Mouse (Mus musculus) kidney, postnatal 4 days (tissue): ENCODE measurements around the gene H2-Ab1.

Source experiments
- DNase-seq, 2 experiments: peaks; one replicate each; pipeline ENCODE4 v3.0.0; 2021; ENCODE audit warnings: mixed read lengths in 2 of 2

The H2-Ab1 gene

GRCm38 (mm10) chr17:34240366-34240765, 17.1 kb upstream of the H2-Ab1 start:
- DNase-seq = no peak

DNA sequence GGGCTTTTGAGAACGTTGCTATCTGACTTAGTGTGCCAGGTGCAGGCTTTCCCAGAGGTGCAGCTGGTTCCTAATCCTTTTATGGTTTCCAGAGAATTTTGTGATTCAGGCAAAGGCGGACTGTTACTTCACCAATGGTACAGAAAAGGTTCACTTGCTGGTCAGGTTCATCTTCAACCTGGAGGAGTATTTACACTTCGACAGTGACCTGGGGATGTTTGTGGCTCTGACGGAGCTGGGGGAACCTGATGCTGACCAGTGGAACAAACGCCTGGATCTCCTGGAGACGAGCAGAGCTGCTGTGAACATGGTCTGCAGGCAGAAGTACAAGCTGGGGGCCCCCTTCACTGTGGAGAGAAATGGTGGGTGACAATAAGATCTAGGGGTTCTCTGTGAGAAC, 16.6 kb upstream of the H2-Ab1 start:
- DNase-seq = no peak

GRCm38 (mm10) chr17:34244656-34245055, 12.8 kb upstream of the H2-Ab1 start:
- no peak for DNase-seq

GRCm38 (mm10) chr17:34247047-34247446, 10.4 kb upstream of the H2-Ab1 start:
- no peak for DNase-seq

GRCm38 (mm10) chr17:34248764-34249163, 8.7 kb upstream of the H2-Ab1 start:
- no peak for DNase-seq

DNA sequence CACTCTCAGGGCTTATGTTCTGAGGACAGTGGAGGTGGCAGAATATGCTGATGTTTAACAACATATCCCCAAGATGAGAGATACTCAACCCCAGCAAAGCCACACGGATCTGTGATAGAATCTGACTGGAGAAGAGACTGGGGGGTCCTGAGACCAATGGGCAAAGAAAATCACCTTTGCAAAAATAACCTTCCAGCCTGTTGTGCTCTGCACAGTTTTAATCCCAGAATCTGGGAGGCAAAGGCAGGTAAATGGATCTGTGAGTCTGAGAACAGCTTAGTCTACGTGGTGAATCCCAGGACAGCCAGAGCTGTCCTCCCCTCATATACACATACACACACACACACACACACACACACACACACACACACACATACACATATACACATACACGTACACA, 8.1 kb upstream of the H2-Ab1 start:
- DNase-seq = no peak

- peak; percentile 61 to 64 for DNase-seq
Observed at GRCm38 (mm10) chr17:34249878-34250277, 7.6 kb upstream of the H2-Ab1 start.

DNA sequence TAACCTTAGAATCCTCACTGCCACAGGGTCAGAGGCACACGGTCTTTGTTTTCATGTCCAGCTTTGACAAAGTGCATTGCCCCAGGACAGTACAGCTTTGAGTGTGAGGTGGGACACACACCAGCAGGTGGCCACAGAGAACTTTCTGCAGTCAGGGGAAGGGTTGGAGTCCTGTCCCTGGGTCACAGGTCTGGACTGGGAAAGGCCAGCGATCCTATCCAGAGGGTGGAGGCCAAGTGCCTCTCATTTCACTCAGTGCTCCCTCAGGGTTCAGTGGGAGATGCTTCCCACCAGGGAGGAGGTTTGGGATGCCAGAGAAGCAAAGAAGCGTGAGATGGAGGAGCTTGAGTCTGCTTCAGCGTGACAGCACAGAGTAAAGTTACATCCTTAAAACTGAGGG, 5.8 kb upstream of the H2-Ab1 start:
- peak; percentile 32 to 58 for DNase-seq

DNA sequence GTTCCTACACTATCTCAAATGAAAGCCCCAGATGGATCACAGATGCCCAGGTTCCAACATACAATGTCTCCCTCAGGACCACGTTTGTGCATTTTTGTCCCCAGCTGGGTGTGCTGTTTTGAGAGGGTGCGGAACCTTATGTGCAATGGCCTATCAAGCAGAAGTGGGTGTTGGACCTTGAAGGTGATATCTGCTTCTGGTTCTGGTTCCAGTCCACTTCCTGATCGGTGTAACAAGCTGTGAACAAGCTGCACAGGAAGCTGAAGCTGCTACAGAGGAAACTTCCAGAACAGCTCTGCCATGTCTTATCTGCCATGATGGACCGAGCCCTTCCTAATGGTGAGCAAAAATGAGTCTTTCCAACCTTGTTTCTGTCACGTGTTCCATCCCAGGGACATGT, 988 bp upstream of the H2-Ab1 start:
- DNase-seq = no peak

DNA sequence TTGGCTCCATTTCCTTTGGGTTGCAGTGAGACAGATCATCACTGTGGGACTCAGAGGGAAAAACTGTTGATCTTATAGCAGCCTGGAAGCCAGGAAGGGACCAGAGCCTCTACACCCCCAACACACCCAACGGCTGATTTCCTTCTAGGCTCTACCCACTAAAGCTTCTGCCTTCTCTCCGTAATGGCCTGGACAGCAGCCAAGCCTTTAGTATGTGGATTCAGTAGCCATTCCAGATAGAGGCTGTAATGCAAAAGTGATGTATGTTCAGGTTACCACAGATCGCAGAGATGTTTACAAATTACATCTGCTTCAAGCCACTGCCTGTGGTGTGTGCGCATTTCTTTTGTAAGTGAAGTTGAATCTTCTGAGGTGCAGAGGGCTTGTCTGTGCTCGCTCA, 3.1 kb downstream of the H2-Ab1 start:
- peak; percentile 32 to 34 for DNase-seq

GRCm38 (mm10) chr17:34261502-34261901, 4.0 kb downstream of the H2-Ab1 start:
- DNase-seq = peak; percentile 73 to 85

DNA sequence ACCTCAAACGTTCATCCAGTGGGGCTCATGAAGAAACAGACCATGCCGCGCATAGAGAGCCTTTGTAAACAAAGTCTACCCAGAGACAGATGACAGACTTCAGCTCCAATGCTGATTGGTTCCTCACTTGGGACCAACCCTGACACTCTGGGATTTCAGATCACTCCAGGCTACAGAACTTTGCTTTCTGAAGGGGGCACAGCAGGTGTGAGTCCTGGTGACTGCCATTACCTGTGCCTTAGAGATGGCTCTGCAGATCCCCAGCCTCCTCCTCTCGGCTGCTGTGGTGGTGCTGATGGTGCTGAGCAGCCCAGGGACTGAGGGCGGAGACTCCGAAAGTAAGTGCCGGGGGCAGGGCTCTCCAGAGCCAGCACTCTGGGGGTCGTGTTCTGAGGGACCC, 5.6 kb downstream of the H2-Ab1 start:
- peak; percentile 67 to 77 for DNase-seq

DNA sequence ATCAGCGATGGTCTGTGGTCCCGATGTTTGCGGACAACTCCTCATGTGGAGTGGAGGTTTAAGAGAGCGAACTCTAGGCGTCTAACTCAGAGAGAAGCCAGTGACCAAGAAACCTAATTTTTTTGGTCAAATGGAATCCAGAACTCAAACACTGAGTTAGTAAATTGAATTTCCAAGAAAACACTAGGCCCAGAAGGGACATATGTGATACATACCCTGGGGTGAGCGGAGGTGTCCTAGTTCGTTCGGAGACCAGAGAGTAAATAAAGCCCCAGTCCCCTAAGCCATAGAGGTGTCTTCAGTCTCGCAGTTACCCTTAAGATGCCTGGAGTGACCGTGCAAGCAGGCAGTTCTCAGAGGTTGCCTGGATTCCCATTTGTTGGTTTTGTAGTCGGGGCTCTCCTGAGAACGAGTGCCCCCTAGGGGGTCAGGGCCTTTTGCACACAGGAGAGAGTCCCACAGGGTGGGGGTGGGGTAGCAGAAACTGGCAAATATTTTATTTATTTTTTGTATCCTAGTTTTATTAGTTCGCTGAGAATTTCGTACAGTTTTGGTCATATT, 6.4 kb downstream of the H2-Ab1 start:
- DNase-seq = peak; percentile 54 to 71

DNA sequence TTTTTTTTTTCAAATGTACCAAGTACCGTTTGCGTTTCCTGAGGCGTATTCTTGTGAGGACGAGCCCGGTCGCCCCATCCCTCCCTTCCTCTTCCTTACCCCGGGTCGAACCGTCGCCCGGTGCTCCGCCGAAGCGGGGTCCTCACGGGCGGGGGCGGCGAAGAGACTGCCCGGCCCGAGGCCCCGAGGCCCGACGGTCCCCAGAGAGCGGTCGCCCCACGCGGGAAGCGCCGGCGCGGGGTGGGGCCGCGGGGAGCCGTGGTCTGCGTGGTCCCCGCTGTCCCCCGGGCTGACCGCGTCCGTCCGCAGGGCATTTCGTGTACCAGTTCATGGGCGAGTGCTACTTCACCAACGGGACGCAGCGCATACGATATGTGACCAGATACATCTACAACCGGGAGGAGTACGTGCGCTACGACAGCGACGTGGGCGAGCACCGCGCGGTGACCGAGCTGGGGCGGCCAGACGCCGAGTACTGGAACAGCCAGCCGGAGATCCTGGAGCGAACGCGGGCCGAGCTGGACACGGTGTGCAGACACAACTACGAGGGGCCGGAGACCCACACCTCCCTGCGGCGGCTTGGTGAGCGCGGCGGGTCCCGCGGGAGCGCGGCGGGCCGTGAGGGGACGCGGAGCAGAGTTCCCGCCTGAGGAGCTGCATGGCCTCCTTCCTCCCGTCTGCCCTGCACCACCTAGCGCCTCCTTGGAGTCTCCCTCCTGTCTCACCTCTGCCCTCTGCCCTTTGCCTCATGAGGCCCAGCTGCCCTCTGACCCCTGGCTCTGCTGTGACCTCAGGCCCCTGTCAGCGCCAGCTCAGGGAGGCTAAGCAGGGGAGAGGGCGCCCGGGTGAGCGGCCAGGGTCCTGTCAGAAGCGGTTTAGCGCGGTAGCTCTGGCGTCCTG, 7.2 kb downstream of the H2-Ab1 start:
- DNase-seq = peak; percentile 44 to 57

DNA sequence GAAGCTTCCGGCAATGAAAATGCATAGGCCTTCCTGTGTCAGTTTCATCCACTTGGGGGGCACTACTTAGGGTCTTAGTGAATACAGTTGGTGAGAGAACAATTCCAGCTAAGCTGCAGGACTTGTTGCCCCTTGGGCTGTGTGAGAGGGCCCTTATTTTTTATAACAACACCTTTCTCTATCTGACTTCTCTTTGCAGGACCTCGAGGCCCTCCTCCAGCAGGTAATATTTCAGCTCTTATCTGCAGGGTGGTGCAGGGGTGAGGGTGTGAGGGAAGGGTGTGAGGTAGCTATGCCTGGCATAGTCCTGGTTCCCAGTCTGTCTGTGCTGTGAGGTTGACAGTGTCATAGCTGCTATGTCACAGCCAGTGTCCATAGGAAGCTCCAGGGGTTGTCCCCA, 10.8 kb downstream of the H2-Ab1 start:
- DNase-seq = no peak

GRCm38 (mm10) chr17:34268748-34269147, 11.3 kb downstream of the H2-Ab1 start:
- DNase-seq = no peak

- no peak for DNase-seq
Observed at GRCm38 (mm10) chr17:34269817-34270216, 12.3 kb downstream of the H2-Ab1 start.

DNA sequence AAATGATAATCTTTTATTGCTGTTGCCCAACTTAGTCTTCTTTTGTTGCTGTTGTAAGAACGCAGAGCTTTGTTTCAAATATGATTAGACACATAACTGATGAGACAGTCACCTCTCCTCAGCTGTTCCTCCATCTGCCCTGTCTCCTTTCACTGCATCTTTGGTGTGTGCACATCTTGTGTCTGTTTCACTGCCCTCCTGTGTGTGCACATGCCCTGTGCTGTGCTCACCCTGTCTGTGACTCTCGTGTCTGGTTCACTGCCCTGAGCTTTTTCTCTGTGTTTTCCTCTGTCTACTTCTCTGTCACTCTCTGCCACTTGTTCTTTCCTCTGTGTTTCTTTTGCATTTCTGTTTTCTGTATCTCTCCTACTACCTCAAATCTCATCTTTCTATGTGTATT, 12.7 kb downstream of the H2-Ab1 start:
- DNase-seq = no peak

GRCm38 (mm10) chr17:34270940-34271339, 13.5 kb downstream of the H2-Ab1 start:
- DNase-seq = no peak

DNA sequence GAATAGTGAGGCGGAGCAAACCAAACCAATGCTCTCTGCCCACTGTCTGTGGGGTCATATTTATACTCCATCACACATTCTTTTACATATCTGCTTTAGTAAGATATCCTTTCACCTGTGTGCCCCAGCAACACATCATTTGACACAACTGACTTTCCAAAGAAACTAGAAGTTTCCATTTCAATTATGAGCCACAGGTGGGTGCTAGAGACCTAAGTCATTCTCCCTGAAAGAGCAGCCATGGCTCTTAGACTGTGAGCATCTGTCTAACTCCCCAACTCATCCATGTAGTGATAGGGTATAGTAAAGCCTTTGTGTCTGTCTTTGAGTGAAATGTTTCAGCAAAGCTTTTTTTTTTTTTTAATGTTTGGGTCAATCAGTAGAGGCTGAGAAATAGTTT, 14.6 kb downstream of the H2-Ab1 start:
- DNase-seq = no peak

GRCm38 (mm10) chr17:34280499-34281038, 23.1 kb downstream of the H2-Ab1 start:
- no peak for DNase-seq

GRCm38 (mm10) chr17:34281836-34282235, 24.3 kb downstream of the H2-Ab1 start:
- DNase-seq = no peak

GRCm38 (mm10) chr17:34285371-34285770, 27.9 kb downstream of the H2-Ab1 start:
- DNase-seq = no peak

GRCm38 (mm10) chr17:34285848-34286247, 28.4 kb downstream of the H2-Ab1 start:
- DNase-seq = peak; percentile 72 to 77
